Mouse (Mus musculus) thymus, adult 2 months (tissue): ENCODE data around the gene Lrrc7. TPM values are rescaled to one million over a fixed set of nuclear protein-coding genes. Genes with fewer than 3 reads are reported as not detected.

Experiments
- DNase-seq: peaks from one replicate; pipeline ENCODE4 v3.0.0; 2021
- H3K27ac ChIP-seq: fragments of 200-500 bp; 2 replicates; pipeline ENCODE4 v1.5.1; 2012; ENCODE audit warnings: low read length, control low read depth; ENCODE audit not compliant: control insufficient read depth, insufficient read depth
- H3K27me3 ChIP-seq: fragments of 200-500 bp; 2 replicates; pipeline ENCODE4 v1.6.1; 2012; ENCODE audit warnings: mild to moderate bottlenecking, low read length, moderate library complexity, mixed read lengths; ENCODE audit not compliant: control insufficient read depth, insufficient read depth
- H3K36me3 ChIP-seq: fragments of 200-500 bp; 2 replicates; pipeline ENCODE4 v1.6.1; 2012; ENCODE audit warnings: mild to moderate bottlenecking, low read length, moderate library complexity; ENCODE audit not compliant: control insufficient read depth, insufficient read depth
- H3K4me1 ChIP-seq: fragments of 200-500 bp; replicated peaks from 2 replicates; pipeline ENCODE4 v1.6.1; 2012; ENCODE audit warnings: low read length; ENCODE audit not compliant: control insufficient read depth, insufficient read depth
- H3K4me3 ChIP-seq: fragments of 200-500 bp; 2 replicates; pipeline ENCODE4 v1.5.1; 2012; ENCODE audit warnings: mild to moderate bottlenecking, low read length, control low read depth, moderate library complexity; ENCODE audit not compliant: control insufficient read depth, insufficient read depth
- CTCF ChIP-seq: fragments of 200-500 bp; IDR thresholded peaks from 2 replicates; pipeline ENCODE4 v1.5.1; 2012; ENCODE audit warnings: mild to moderate bottlenecking, control low read depth, low read length, moderate library complexity, borderline replicate concordance; ENCODE audit not compliant: control insufficient read depth, poor library complexity, insufficient read depth; ENCODE audit errors: extremely low read depth
- POLR2A ChIP-seq: fragments of 200-500 bp; IDR thresholded peaks from 2 replicates; pipeline ENCODE4 v1.6.1; 2012; ENCODE audit warnings: mild to moderate bottlenecking, low read length, control low read depth, moderate library complexity; ENCODE audit not compliant: control insufficient read depth, poor library complexity, insufficient read depth; ENCODE audit errors: extremely low read depth
- WGBS: fragments of 180-500 bp; shearing (Covaris S2); methylation state at CpG from one replicate; pipeline ENCODE4 v1.1.7; 2018; 5-methylcytosine and 5-hydroxymethylcytosine counted together
- polyA plus RNA-seq: library from polyadenylated mRNA; depleted of rRNA; stranded (reverse); fragments of >200 nt; gene quantifications from 2 replicates; pipeline ENCODE4 v1.2.3, GENCODE M21; 2012; rRNA removed

Lrrc7 gene
- not detected in 2 replicates for polyA plus RNA-seq

GRCm38 (mm10) chr3:158561987-158562360, at the start of gene Lrrc7:
Lrrc7 (minus strand) TSS chr3:158562221.
- Histone ChIP-seq H3K4me1 (no peaks in the 10 kb centered on the region), H3K27me3 (no peaks in the 10 kb centered on the region), H3K27ac (no peak within 1 kb of the TSS), H3K4me3 (no peak within 1 kb of the TSS), H3K36me3 (no peaks in the 10 kb centered on the region)
- DNase-seq = no peak
- TF ChIP-seq CTCF (no peak), POLR2A (no peak)
- WGBS = 4% methylated on average over 28 of the region's 28 CpGs

GRCm38 (mm10) chr3:158607065-158607464, 45.0 kb upstream of the Lrrc7 start:
- Histone ChIP-seq H3K4me1 (no peaks in the 10 kb centered on the region), H3K36me3 (no peaks in the 10 kb centered on the region), H3K27ac (no peak overlapping the region), H3K27me3 (no peaks in the 10 kb centered on the region), H3K4me3 (no peak overlapping the region)
- no peak for DNase-seq
- 64% methylated on average over 1 of the region's 1 CpGs for WGBS
- TF ChIP-seq POLR2A (no peak), CTCF (no peak)

- Histone ChIP-seq H3K4me1 (no peaks in the 10 kb centered on the region), H3K27me3 (no peaks in the 10 kb centered on the region), H3K36me3 (no peaks in the 10 kb centered on the region), H3K4me3 (no peak overlapping the region), H3K27ac (no peak overlapping the region)
- TF ChIP-seq CTCF (no peak), POLR2A (no peak)
- DNase-seq = no peak
These were observed 43.3 kb upstream of the Lrrc7 start for GRCm38 (mm10) chr3:158605274-158605673.

GRCm38 (mm10) chr3:158561256-158561986, 600 bp downstream of the Lrrc7 start:
- H3K36me3 ChIP-seq = no peaks in the 10 kb centered on the region
- no peaks in the 10 kb centered on the region for H3K4me1 ChIP-seq
- no peak overlapping the region for H3K27ac ChIP-seq
- no peak for DNase-seq
- no peak overlapping the region for H3K4me3 ChIP-seq
- no peak for TF ChIP-seq CTCF
- TF ChIP-seq POLR2A = no peak
- WGBS = 6% methylated on average over 55 of the region's 55 CpGs
- H3K27me3 ChIP-seq = no peaks in the 10 kb centered on the region

GRCm38 (mm10) chr3:158560891-158561255, 1.1 kb downstream of the Lrrc7 start:
- H3K4me1 ChIP-seq = no peaks in the 10 kb centered on the region
- TF ChIP-seq POLR2A = no peak
- TF ChIP-seq CTCF = no peak
- no peak for DNase-seq
- H3K36me3 ChIP-seq = no peaks in the 10 kb centered on the region
- no peak overlapping the region for H3K27ac ChIP-seq
- no peak overlapping the region for H3K4me3 ChIP-seq
- WGBS = 7% methylated on average over 16 of the region's 16 CpGs
- no peaks in the 10 kb centered on the region for H3K27me3 ChIP-seq

- no peak overlapping the region for H3K4me3 ChIP-seq
- no peaks in the 10 kb centered on the region for H3K4me1 ChIP-seq
- no peak overlapping the region for H3K27ac ChIP-seq
- H3K27me3 ChIP-seq = no peaks in the 10 kb centered on the region
- DNase-seq = no peak
- 7% methylated on average over 18 of the region's 18 CpGs for WGBS
- H3K36me3 ChIP-seq = no peaks in the 10 kb centered on the region
- TF ChIP-seq POLR2A (no peak), CTCF (no peak)
These were observed 2.0 kb downstream of the Lrrc7 start for GRCm38 (mm10) chr3:158559691-158560650.
